Mouse (Mus musculus) C2C12 (cell line): ENCODE results near the gene Gemin6. TPM values are rescaled to one million over a fixed set of nuclear protein-coding genes. Genes with fewer than 3 reads are reported as not detected.

Experiments
- H3K27me3 ChIP-seq: one replicate; pipeline ENCODE4 v1.6.1; 2011; ENCODE audit not compliant: control insufficient read depth, insufficient read depth, insufficient read length
- H3K36me3 ChIP-seq: one replicate; pipeline ENCODE4 v1.6.1; 2011; ENCODE audit not compliant: control insufficient read depth, insufficient read depth
- H3K4me3 ChIP-seq: one replicate; pipeline ENCODE4 v1.5.1; 2011; ENCODE audit warnings: mild to moderate bottlenecking, control low read depth; ENCODE audit not compliant: poor library complexity, insufficient read depth, severe bottlenecking
- H3K79me2 ChIP-seq: one replicate; pipeline ENCODE4 v1.6.1; 2011; ENCODE audit not compliant: control insufficient read depth, insufficient read depth
- H3K79me3 ChIP-seq: one replicate; pipeline ENCODE4 v1.6.1; 2011; ENCODE audit warnings: low read depth, control low read depth
- H3ac ChIP-seq: one replicate; pipeline ENCODE3; 2011; ENCODE audit warnings: low read depth; ENCODE audit not compliant: control insufficient read depth, insufficient read length
- CEBPB ChIP-seq: IDR thresholded peaks from one replicate; pipeline ENCODE4 v1.6.1; 2011; ENCODE audit warnings: low read depth, mild to moderate bottlenecking, control low read depth, moderate library complexity
- CTCF ChIP-seq: IDR thresholded peaks from one replicate; pipeline ENCODE4 v1.5.1; 2011; ENCODE audit not compliant: control insufficient read depth, insufficient read depth, insufficient read length
- FOSL1 ChIP-seq: IDR thresholded peaks from one replicate; pipeline ENCODE4 v1.8.0; 2011; ENCODE audit warnings: mild to moderate bottlenecking, low read length; ENCODE audit not compliant: poor library complexity, insufficient read depth, severe bottlenecking
- MAX ChIP-seq: IDR thresholded peaks from one replicate; pipeline ENCODE4 v1.6.1; 2011; ENCODE audit warnings: mild to moderate bottlenecking, control low read depth
- MYOD1 ChIP-seq: IDR thresholded peaks from one replicate; pipeline ENCODE4 v1.6.1; 2011; ENCODE audit warnings: low read depth; ENCODE audit not compliant: control insufficient read depth, insufficient read length
- MYOG ChIP-seq: IDR thresholded peaks from one replicate; pipeline ENCODE4 v1.6.1; 2011; ENCODE audit not compliant: control insufficient read depth, insufficient read length; ENCODE audit errors: extremely low read depth
- USF1 ChIP-seq: IDR thresholded peaks from one replicate; pipeline ENCODE4 v1.6.1; 2011; ENCODE audit warnings: low read depth, mild to moderate bottlenecking, control low read depth, moderate library complexity
- polyA plus RNA-seq: library from polyadenylated mRNA; unstranded; fragments of >200 nt; fragmentation: generic; extraction: Trizol; gene quantifications from one replicate; pipeline ENCODE4 v1.2.1, GENCODE M21; 2012; ENCODE audit warnings: missing spikeins

Gene Gemin6
- polyA plus RNA-seq, 1 experiment: 28.4 TPM

- H3K79me3 ChIP-seq: no peaks in the 10 kb centered on the region
- no peaks in the 10 kb centered on the region for H3K79me2 ChIP-seq
- no peak overlapping the region for H3ac ChIP-seq
- peaks cover 43% of the 10 kb centered on the region for H3K36me3 ChIP-seq
- no peak overlapping the region for H3K4me3 ChIP-seq
- H3K27me3 ChIP-seq: no peaks in the 10 kb centered on the region
- TF ChIP-seq CTCF: no peak
- no peak for TF ChIP-seq MAX
- TF ChIP-seq MYOG: no peak
- TF ChIP-seq FOSL1: no peak
- no peak for TF ChIP-seq USF1
- TF ChIP-seq CEBPB: no peak
- no peak for TF ChIP-seq MYOD1
These were observed 17.4 kb downstream of the Gemin6 start for GRCm38 (mm10) chr17:80241594-80241993.

DNA sequence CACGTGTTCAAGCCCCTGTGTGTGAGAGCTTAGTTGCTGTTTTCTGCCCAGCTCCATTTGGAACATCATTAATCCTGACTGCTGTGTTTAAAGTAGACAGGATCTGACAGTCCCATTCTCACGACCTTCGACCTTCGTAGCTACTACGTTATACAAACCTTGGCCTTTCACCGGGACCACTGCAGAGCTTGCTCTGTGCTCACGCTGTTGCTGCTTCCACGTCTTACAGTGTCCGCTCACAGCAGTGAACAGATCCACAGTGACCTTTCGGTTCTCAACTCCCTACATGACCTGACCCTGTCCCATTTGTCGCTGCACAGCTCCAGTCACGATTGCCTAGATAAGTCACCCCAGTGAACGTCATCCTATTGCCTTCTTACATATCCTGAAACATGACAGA is 18.9 kb downstream of the Gemin6 start:
- Histone ChIP-seq H3K4me3 (no peak overlapping the region), H3ac (no peak overlapping the region), H3K79me3 (no peaks in the 10 kb centered on the region), H3K27me3 (no peaks in the 10 kb centered on the region), H3K79me2 (no peaks in the 10 kb centered on the region), H3K36me3 (peaks cover 40% of the 10 kb centered on the region)
- TF ChIP-seq USF1 (no peak), CEBPB (no peak), MYOD1 (no peak), FOSL1 (no peak), MYOG (no peak), MAX (no peak), CTCF (no peak)

- no peaks in the 10 kb centered on the region for H3K79me2 ChIP-seq
- peaks cover 80% of the 10 kb centered on the region for H3K36me3 ChIP-seq
- H3K79me3 ChIP-seq: no peaks in the 10 kb centered on the region
- TF ChIP-seq MYOG (no peak), CTCF (no peak), USF1 (no peak), CEBPB (no peak)
- H3K4me3 ChIP-seq: no peak overlapping the region
- H3ac ChIP-seq: no peak overlapping the region
- no peaks in the 10 kb centered on the region for H3K27me3 ChIP-seq
These were observed 28.7 kb downstream of the Gemin6 start for GRCm38 (mm10) chr17:80252757-80253525.

GRCm38 (mm10) chr17:80254421-80254820 is 30.2 kb downstream of the Gemin6 start:
- Histone ChIP-seq H3K79me3 (no peaks in the 10 kb centered on the region), H3K27me3 (no peaks in the 10 kb centered on the region), H3K79me2 (no peaks in the 10 kb centered on the region), H3ac (no peak overlapping the region), H3K36me3 (peaks cover 78% of the 10 kb centered on the region), H3K4me3 (no peak overlapping the region)
- TF ChIP-seq CTCF: no peak
- no peak for TF ChIP-seq USF1
- TF ChIP-seq FOSL1: no peak
- no peak for TF ChIP-seq MYOG
- TF ChIP-seq CEBPB: no peak
- TF ChIP-seq MAX: no peak
- TF ChIP-seq MYOD1: no peak

- no peak overlapping the region for H3K4me3 ChIP-seq
- no peaks in the 10 kb centered on the region for H3K79me2 ChIP-seq
- no peaks in the 10 kb centered on the region for H3K79me3 ChIP-seq
- no peaks in the 10 kb centered on the region for H3K27me3 ChIP-seq
- peak overlapping the region; percentile 47 for H3ac ChIP-seq
- peak; percentile 11 for TF ChIP-seq FOSL1
- TF ChIP-seq CEBPB: no peak
- TF ChIP-seq MYOD1: no peak
- TF ChIP-seq MYOG: no peak
- peak; percentile 86 for TF ChIP-seq MAX
- TF ChIP-seq CTCF: no peak
- TF ChIP-seq USF1: no peak
- H3K36me3 ChIP-seq: peaks cover 76% of the 10 kb centered on the region
These were observed 31.0 kb downstream of the Gemin6 start for GRCm38 (mm10) chr17:80255208-80255607.
